Mouse (Mus musculus): ENCODE results near the gene 1600014C23Rik. TPM values are rescaled to one million over a fixed set of nuclear protein-coding genes. Genes with fewer than 3 reads are reported as not detected.

The 1600014C23Rik gene
- polyA plus RNA-seq, 1 experiment from 2014 or later = not detected

GRCm38 (mm10) chr17:45749100-45749499 lies 15.5 kb upstream of the 1600014C23Rik start:
- Histone ChIP-seq H3K4me3 (ENCODE audit: low read depth, low read length) (no peak overlapping the region), H3K27ac (ENCODE audit: low read length) (no peak overlapping the region), H3K4me1 (ENCODE audit: insufficient read depth, low read depth, low read length) (no peaks in the 10 kb centered on the region), H3K36me3 (ENCODE audit: insufficient read depth, low read length) (no peaks in the 10 kb centered on the region), H3K4me2 (replicated peaks; ENCODE audit: low read depth, low read length) (no peak overlapping the region), H3K9ac (replicated peaks; ENCODE audit: low read depth) (no peak overlapping the region), H3K27me3 (replicated peaks; ENCODE audit: insufficient read depth, low read length) (no peaks in the 10 kb centered on the region), H3K9me3 (ENCODE audit: low read length) (no peaks in the 10 kb centered on the region)
- TF ChIP-seq CTCF (IDR thresholded peaks at IDR 0.05) (no peak), EP300 (IDR thresholded peaks at IDR 0.05) (no peak)
- 59% methylated on average over 6 of the region's 6 CpGs for WGBS
- ATAC-seq (no peak), DNase-seq (ENCODE audit: low spot score) (no peak)

- ATAC-seq (0 out of 2 replicates have a peak, but pooled peaks have one; percentile 34), DNase-seq (ENCODE audit: low spot score) (peak; percentile 44)
- Histone ChIP-seq H3K36me3 (ENCODE audit: insufficient read depth, low read length) (no peaks in the 10 kb centered on the region), H3K4me1 (ENCODE audit: insufficient read depth, low read depth, low read length) (no peaks in the 10 kb centered on the region), H3K4me3 (ENCODE audit: low read depth, low read length) (no peak overlapping the region), H3K27me3 (replicated peaks; ENCODE audit: insufficient read depth, low read length) (no peaks in the 10 kb centered on the region), H3K9ac (replicated peaks; ENCODE audit: low read depth) (no peak overlapping the region), H3K27ac (ENCODE audit: low read length) (no peak overlapping the region), H3K9me3 (ENCODE audit: low read length) (no peaks in the 10 kb centered on the region), H3K4me2 (replicated peaks; ENCODE audit: low read depth, low read length) (no peak overlapping the region)
- TF ChIP-seq EP300 (IDR thresholded peaks at IDR 0.05) (no peak), CTCF (IDR thresholded peaks at IDR 0.05) (peak; percentile 84)
- WGBS = 52% methylated on average over 16 of the region's 16 CpGs
Observed at GRCm38 (mm10) chr17:45747858-45748785, 14.5 kb upstream of the 1600014C23Rik start.

GRCm38 (mm10) chr17:45747293-45747692 lies 13.6 kb upstream of the 1600014C23Rik start:
- Histone ChIP-seq H3K27ac (ENCODE audit: low read length) (no peak overlapping the region), H3K4me2 (replicated peaks; ENCODE audit: low read depth, low read length) (no peak overlapping the region), H3K4me3 (ENCODE audit: low read depth, low read length) (no peak overlapping the region), H3K9ac (replicated peaks; ENCODE audit: low read depth) (no peak overlapping the region), H3K36me3 (ENCODE audit: insufficient read depth, low read length) (no peaks in the 10 kb centered on the region), H3K9me3 (ENCODE audit: low read length) (no peaks in the 10 kb centered on the region), H3K27me3 (replicated peaks; ENCODE audit: insufficient read depth, low read length) (no peaks in the 10 kb centered on the region), H3K4me1 (ENCODE audit: insufficient read depth, low read depth, low read length) (no peaks in the 10 kb centered on the region)
- ATAC-seq (no peak), DNase-seq (ENCODE audit: low spot score) (no peak)
- 83% methylated on average over 4 of the region's 4 CpGs for WGBS
- no peak for TF ChIP-seq EP300 (IDR thresholded peaks at IDR 0.05)

- ATAC-seq (peak; percentile 17; the same call in 1 of the 2 replicates), DNase-seq (ENCODE audit: low spot score) (no peak)
- Histone ChIP-seq H3K9me3 (ENCODE audit: low read length) (no peaks in the 10 kb centered on the region), H3K27ac (ENCODE audit: low read length) (no peak overlapping the region), H3K4me3 (ENCODE audit: low read depth, low read length) (no peak overlapping the region), H3K27me3 (replicated peaks; ENCODE audit: insufficient read depth, low read length) (no peaks in the 10 kb centered on the region), H3K9ac (replicated peaks; ENCODE audit: low read depth) (no peak overlapping the region), H3K4me1 (ENCODE audit: insufficient read depth, low read depth, low read length) (no peaks in the 10 kb centered on the region), H3K4me2 (replicated peaks; ENCODE audit: low read depth, low read length) (no peak overlapping the region), H3K36me3 (ENCODE audit: insufficient read depth, low read length) (no peaks in the 10 kb centered on the region)
- WGBS = 48% methylated on average over 12 of the region's 12 CpGs
- no peak for TF ChIP-seq EP300 (IDR thresholded peaks at IDR 0.05)
- TF ChIP-seq CTCF (IDR thresholded peaks at IDR 0.05) = no peak
Observed at GRCm38 (mm10) chr17:45746755-45747154, 13.1 kb upstream of the 1600014C23Rik start.

- 85% methylated on average over 2 of the region's 2 CpGs for WGBS
- DNase-seq (ENCODE audit: low spot score) = no peak
- Histone ChIP-seq H3K4me2 (replicated peaks; ENCODE audit: low read depth, low read length) (no peak overlapping the region), H3K27ac (ENCODE audit: low read length) (no peak overlapping the region), H3K36me3 (ENCODE audit: insufficient read depth, low read length) (no peaks in the 10 kb centered on the region), H3K4me1 (ENCODE audit: insufficient read depth, low read depth, low read length) (no peaks in the 10 kb centered on the region), H3K4me3 (ENCODE audit: low read depth, low read length) (no peak overlapping the region), H3K27me3 (replicated peaks; ENCODE audit: insufficient read depth, low read length) (no peaks in the 10 kb centered on the region), H3K9ac (replicated peaks; ENCODE audit: low read depth) (no peak overlapping the region), H3K9me3 (ENCODE audit: low read length) (no peaks in the 10 kb centered on the region)
- no peak for TF ChIP-seq EP300 (IDR thresholded peaks at IDR 0.05)
- TF ChIP-seq CTCF (IDR thresholded peaks at IDR 0.05) = no peak
- ATAC-seq = no peak
Observed at GRCm38 (mm10) chr17:45745629-45746028, 12.0 kb upstream of the 1600014C23Rik start.

GRCm38 (mm10) chr17:45742371-45743147 lies 8.9 kb upstream of the 1600014C23Rik start:
- H3K27ac ChIP-seq (ENCODE audit: low read length) = no peak overlapping the region
- ATAC-seq (peak; percentile 72), DNase-seq (ENCODE audit: low spot score) (peak; percentile 77)
- no peaks in the 10 kb centered on the region for H3K9me3 ChIP-seq (ENCODE audit: low read length)
- WGBS = 22% methylated on average over 13 of the region's 13 CpGs
- no peaks in the 10 kb centered on the region for H3K27me3 ChIP-seq (replicated peaks; ENCODE audit: insufficient read depth, low read length)
- H3K4me1 ChIP-seq (ENCODE audit: insufficient read depth, low read depth, low read length) = no peaks in the 10 kb centered on the region
- no peak overlapping the region for H3K4me3 ChIP-seq (ENCODE audit: low read depth, low read length)
- no peak overlapping the region for H3K9ac ChIP-seq (replicated peaks; ENCODE audit: low read depth)
- no peak overlapping the region for H3K4me2 ChIP-seq (replicated peaks; ENCODE audit: low read depth, low read length)
- TF ChIP-seq CTCF (IDR thresholded peaks at IDR 0.05) = no peak
- TF ChIP-seq EP300 (IDR thresholded peaks at IDR 0.05) = no peak
- H3K36me3 ChIP-seq (ENCODE audit: insufficient read depth, low read length) = no peaks in the 10 kb centered on the region

Data from lung, postnatal 0 days (tissue).